Mouse (Mus musculus) lung, embryonic 16.5 days (tissue): ENCODE measurements around the gene Rassf10. TPM values are rescaled to one million over a fixed set of nuclear protein-coding genes. Genes with fewer than 3 reads are reported as not detected.
A peak's percentile ranks its signal among the peaks of the same experiment; 100 is the strongest.

Experiments
- ATAC-seq: fragments of 200-750 bp; cut with Nextera tagmentation; 2 replicates; pipeline ENCODE4 v1.8.0; 2017; ENCODE audit warnings: low read depth, mild to moderate bottlenecking, moderate library complexity
- H3K27ac ChIP-seq: fragments of 300-500 bp; sonication (generic); 2 replicates; pipeline ENCODE4 v1.5.1; 2014; ENCODE audit warnings: mild to moderate bottlenecking, control low read depth, low read length
- H3K27me3 ChIP-seq: fragments of 300-500 bp; sonication (generic); 2 replicates; pipeline ENCODE4 v1.6.1; 2014; ENCODE audit warnings: low read depth, low read length, mixed read lengths; ENCODE audit not compliant: control insufficient read depth, insufficient read depth
- H3K36me3 ChIP-seq: fragments of 300-500 bp; sonication (generic); 2 replicates; pipeline ENCODE4 v1.6.1; 2014; ENCODE audit warnings: low read length; ENCODE audit not compliant: control insufficient read depth, insufficient read depth
- H3K4me1 ChIP-seq: fragments of 300-500 bp; sonication (generic); replicated peaks from 2 replicates; pipeline ENCODE4 v1.6.1; 2014; ENCODE audit warnings: low read length, mixed read lengths; ENCODE audit not compliant: control insufficient read depth, insufficient read depth
- H3K4me2 ChIP-seq: fragments of 300-500 bp; sonication (generic); 2 replicates; pipeline ENCODE4 v1.6.1; 2014; ENCODE audit warnings: low read depth, low read length, control low read depth
- H3K4me3 ChIP-seq: fragments of 300-500 bp; sonication (generic); 2 replicates; pipeline ENCODE4 v1.5.1; 2014; ENCODE audit warnings: mild to moderate bottlenecking, low read length, control low read depth
- H3K9ac ChIP-seq: fragments of 300-500 bp; sonication (generic); 2 replicates; pipeline ENCODE4 v1.6.1; 2014; ENCODE audit warnings: low read length, control low read depth
- H3K9me3 ChIP-seq: fragments of 300-500 bp; sonication (generic); 2 replicates; pipeline ENCODE4 v1.6.1; 2016; ENCODE audit warnings: low read length; ENCODE audit not compliant: control insufficient read depth
- WGBS: fragments of 180-500 bp; shearing (Covaris S2); extraction: QIAGEN DNeasy Blood & Tissue Kit; methylation state at CpG from one replicate; pipeline ENCODE4 v1.1.7; 2014; 5-methylcytosine and 5-hydroxymethylcytosine counted together
- polyA plus RNA-seq: library from polyadenylated mRNA; unstranded; fragments of >200 nt; fragmentation: Nextera tagmentation; extraction: Ambion mirVana; gene quantifications from 2 replicates; pipeline ENCODE4 v1.2.1, GENCODE M21; 2015

Rassf10 gene
- polyA plus RNA-seq, 1 experiment from 2014 or later: 14.9 TPM

- peak; percentile 46 for ATAC-seq
- WGBS: under 1% methylated on average over 82 of the region's 82 CpGs
- peak overlapping the region; percentile 74 for H3K9ac ChIP-seq
- H3K4me3 ChIP-seq: peak overlapping the region; percentile 65
- no peaks in the 10 kb centered on the region for H3K36me3 ChIP-seq
- H3K9me3 ChIP-seq: no peaks in the 10 kb centered on the region
- H3K4me1 ChIP-seq: peaks cover 13% of the 10 kb centered on the region
- H3K27ac ChIP-seq: peak overlapping the region; percentile 40
- peak overlapping the region; percentile 67 for H3K4me2 ChIP-seq
- H3K27me3 ChIP-seq: peaks cover 26% of the 10 kb centered on the region
Measured at GRCm38 (mm10) chr7:112954351-112955102, 765 bp downstream of the Rassf10 start.

GRCm38 (mm10) chr7:112955103-112955827 lies 1.5 kb downstream of the Rassf10 start:
- peak; percentile 26; the same call in 1 of the 2 replicates for ATAC-seq
- H3K27ac ChIP-seq: peak overlapping the region; percentile 40

GRCm38 (mm10) chr7:112955955-112956354 lies 2.2 kb downstream of the Rassf10 start:
- no peak overlapping the region for H3K27ac ChIP-seq
- H3K4me2 ChIP-seq: peak overlapping the region; percentile 67
- H3K9me3 ChIP-seq: no peaks in the 10 kb centered on the region
- WGBS: 23% methylated on average over 3 of the region's 3 CpGs
- H3K36me3 ChIP-seq: no peaks in the 10 kb centered on the region
- H3K4me3 ChIP-seq: peak overlapping the region; percentile 65
- ATAC-seq: no peak
- H3K4me1 ChIP-seq: peaks cover 13% of the 10 kb centered on the region
- peak overlapping the region; percentile 74 for H3K9ac ChIP-seq
- H3K27me3 ChIP-seq: peaks cover 26% of the 10 kb centered on the region

More at GRCm38 (mm10) chr7:112955103-112955827, 1.5 kb downstream of the Rassf10 start:
- Histone ChIP-seq H3K9me3 (no peaks in the 10 kb centered on the region), H3K27me3 (peaks cover 26% of the 10 kb centered on the region), H3K4me3 (peak overlapping the region; percentile 65), H3K4me2 (peak overlapping the region; percentile 67), H3K9ac (peak overlapping the region; percentile 74), H3K4me1 (peaks cover 13% of the 10 kb centered on the region), H3K36me3 (no peaks in the 10 kb centered on the region)
- 5% methylated on average over 40 of the region's 40 CpGs for whole genome bisulfite sequencing

GRCm38 (mm10) chr7:112956961-112957360 lies 3.2 kb downstream of the Rassf10 start:
- Histone ChIP-seq H3K4me3 (peak overlapping the region; percentile 65), H3K4me1 (peaks cover 13% of the 10 kb centered on the region), H3K36me3 (no peaks in the 10 kb centered on the region), H3K9ac (peak overlapping the region; percentile 29), H3K27ac (no peak overlapping the region), H3K27me3 (peaks cover 26% of the 10 kb centered on the region), H3K9me3 (no peaks in the 10 kb centered on the region), H3K4me2 (peak overlapping the region; percentile 67)
- 38% methylated on average over 7 of the region's 7 CpGs for WGBS
- no peak for ATAC-seq

GRCm38 (mm10) chr7:112957630-112958029 lies 3.9 kb downstream of the Rassf10 start:
- Histone ChIP-seq H3K4me2 (peak overlapping the region; percentile 67), H3K27me3 (peaks cover 26% of the 10 kb centered on the region), H3K4me1 (peaks cover 13% of the 10 kb centered on the region), H3K36me3 (no peaks in the 10 kb centered on the region), H3K27ac (no peak overlapping the region), H3K9me3 (no peaks in the 10 kb centered on the region), H3K9ac (no peak overlapping the region), H3K4me3 (peak overlapping the region; percentile 65)
- WGBS: 30% methylated on average over 6 of the region's 6 CpGs
- ATAC-seq: no peak

GRCm38 (mm10) chr7:112966382-112966781 lies 12.6 kb downstream of the Rassf10 start:
- no peak overlapping the region for H3K4me3 ChIP-seq
- 43% methylated on average over 6 of the region's 6 CpGs for WGBS
- H3K27me3 ChIP-seq: no peaks in the 10 kb centered on the region
- peak overlapping the region; percentile 13; the same call in 1 of the 2 replicates for H3K4me2 ChIP-seq
- no peak overlapping the region for H3K9ac ChIP-seq
- H3K4me1 ChIP-seq: peaks cover 10% of the 10 kb centered on the region
- no peaks in the 10 kb centered on the region for H3K9me3 ChIP-seq
- peak overlapping the region; percentile 11; the same call in 1 of the 2 replicates for H3K27ac ChIP-seq
- no peaks in the 10 kb centered on the region for H3K36me3 ChIP-seq
- peak; percentile 87 for ATAC-seq

GRCm38 (mm10) chr7:112966786-112967185 lies 13.0 kb downstream of the Rassf10 start:
- peak overlapping the region; percentile 20; the same call in 1 of the 2 replicates for H3K9ac ChIP-seq
- peak; percentile 73 for ATAC-seq
- no peaks in the 10 kb centered on the region for H3K9me3 ChIP-seq
- no peak overlapping the region for H3K4me3 ChIP-seq
- H3K36me3 ChIP-seq: no peaks in the 10 kb centered on the region
- peak overlapping the region; percentile 11 for H3K27ac ChIP-seq
- H3K4me1 ChIP-seq: peaks cover 10% of the 10 kb centered on the region
- H3K4me2 ChIP-seq: peak overlapping the region; percentile 13; the same call in 1 of the 2 replicates
- no peaks in the 10 kb centered on the region for H3K27me3 ChIP-seq
- WGBS: 22% methylated on average over 3 of the region's 3 CpGs

GRCm38 (mm10) chr7:112983316-112983715 lies 29.6 kb downstream of the Rassf10 start:
- Histone ChIP-seq H3K4me3 (no peak overlapping the region), H3K27ac (peak overlapping the region; percentile 63), H3K27me3 (no peaks in the 10 kb centered on the region), H3K4me1 (peaks cover 16% of the 10 kb centered on the region), H3K9me3 (no peaks in the 10 kb centered on the region), H3K4me2 (no peak overlapping the region), H3K36me3 (no peaks in the 10 kb centered on the region), H3K9ac (no peak overlapping the region)
- WGBS: 24% methylated on average over 5 of the region's 5 CpGs
- ATAC-seq: peak; percentile 39; the same call in 1 of the 2 replicates
